Mouse (Mus musculus) kidney, embryonic 16.5 days (tissue): ENCODE measurements around the gene Egr2. TPM values are rescaled to one million over a fixed set of nuclear protein-coding genes. Genes with fewer than 3 reads are reported as not detected.

ENCODE experiments used
- ATAC-seq: fragments of 200-750 bp; cut with Nextera tagmentation; 2 replicates; pipeline ENCODE4 v1.8.0; 2017; ENCODE audit warnings: moderate TSS enrichment; ENCODE audit not compliant: low FRiP score, low TSS enrichment
- H3K27ac ChIP-seq: fragments of 300-500 bp; sonication (generic); 2 replicates; pipeline ENCODE4 v1.5.1; 2014; ENCODE audit warnings: low read length
- H3K27me3 ChIP-seq: fragments of 300-500 bp; sonication (generic); 2 replicates; pipeline ENCODE4 v1.6.1; 2014; ENCODE audit warnings: low read length, control low read depth, mixed read lengths; ENCODE audit not compliant: insufficient read depth
- H3K36me3 ChIP-seq: fragments of 300-500 bp; sonication (generic); 2 replicates; pipeline ENCODE4 v1.6.1; 2014; ENCODE audit warnings: low read length, control low read depth, mixed read lengths; ENCODE audit not compliant: insufficient read depth
- H3K4me1 ChIP-seq: fragments of 300-500 bp; sonication (generic); 2 replicates; pipeline ENCODE4 v1.6.1; 2014; ENCODE audit warnings: low read length, control low read depth, mixed read lengths; ENCODE audit not compliant: insufficient read depth
- H3K4me2 ChIP-seq: fragments of 300-500 bp; sonication (generic); replicated peaks from 2 replicates; pipeline ENCODE4 v1.6.1; 2014; ENCODE audit warnings: low read depth, low read length
- H3K4me3 ChIP-seq: fragments of 300-500 bp; sonication (generic); 2 replicates; pipeline ENCODE4 v1.5.1; 2014; ENCODE audit warnings: mild to moderate bottlenecking, low read length
- H3K9ac ChIP-seq: fragments of 300-500 bp; sonication (generic); replicated peaks from 2 replicates; pipeline ENCODE4 v1.6.1; 2014; ENCODE audit warnings: low read length
- H3K9me3 ChIP-seq: fragments of 300-500 bp; sonication (generic); 2 replicates; pipeline ENCODE4 v1.6.1; 2016; ENCODE audit warnings: low read length, control low read depth
- WGBS: fragments of 180-500 bp; shearing (Covaris S2); extraction: QIAGEN DNeasy Blood & Tissue Kit; methylation state at CpG from one replicate; pipeline ENCODE4 v1.1.7; 2014; 5-methylcytosine and 5-hydroxymethylcytosine counted together
- polyA plus RNA-seq: library from polyadenylated mRNA; unstranded; fragments of >200 nt; fragmentation: Nextera tagmentation; extraction: Ambion mirVana; gene quantifications from 2 replicates; pipeline ENCODE4 v1.2.1, GENCODE M21; 2015

Egr2 gene
- polyA plus RNA-seq, 1 experiment from 2014 or later: 0.64 TPM

DNA sequence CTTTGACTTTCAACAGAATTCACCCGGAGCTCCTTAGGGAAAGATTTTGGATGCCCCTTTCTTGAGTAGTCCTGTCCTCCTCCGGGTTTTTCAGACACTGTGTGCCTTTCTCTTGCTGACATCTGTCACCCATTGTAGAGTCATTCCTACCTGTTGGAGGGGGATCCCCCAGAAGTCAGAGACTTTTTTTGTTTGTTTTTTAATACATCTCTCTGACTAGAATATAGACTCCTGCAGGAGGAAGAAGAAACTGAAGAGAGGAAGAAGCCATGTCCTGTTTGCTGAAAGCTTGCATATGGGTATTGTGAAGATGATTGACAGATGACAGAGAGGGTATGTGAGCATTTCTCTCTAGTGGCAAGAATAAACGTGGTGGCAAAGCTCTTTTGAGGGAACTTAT, 30.0 kb upstream of the Egr2 start:
- H3K4me1 ChIP-seq: peaks cover 6% of the 10 kb centered on the region
- H3K27ac ChIP-seq: no peak overlapping the region
- no peaks in the 10 kb centered on the region for H3K36me3 ChIP-seq
- H3K27me3 ChIP-seq: no peaks in the 10 kb centered on the region
- no peak overlapping the region for H3K4me3 ChIP-seq
- no peak overlapping the region for H3K9ac ChIP-seq
- 71% methylated on average over 3 of the region's 3 CpGs for WGBS
- ATAC-seq: no peak
- H3K4me2 ChIP-seq: no peak overlapping the region
- no peaks in the 10 kb centered on the region for H3K9me3 ChIP-seq

DNA sequence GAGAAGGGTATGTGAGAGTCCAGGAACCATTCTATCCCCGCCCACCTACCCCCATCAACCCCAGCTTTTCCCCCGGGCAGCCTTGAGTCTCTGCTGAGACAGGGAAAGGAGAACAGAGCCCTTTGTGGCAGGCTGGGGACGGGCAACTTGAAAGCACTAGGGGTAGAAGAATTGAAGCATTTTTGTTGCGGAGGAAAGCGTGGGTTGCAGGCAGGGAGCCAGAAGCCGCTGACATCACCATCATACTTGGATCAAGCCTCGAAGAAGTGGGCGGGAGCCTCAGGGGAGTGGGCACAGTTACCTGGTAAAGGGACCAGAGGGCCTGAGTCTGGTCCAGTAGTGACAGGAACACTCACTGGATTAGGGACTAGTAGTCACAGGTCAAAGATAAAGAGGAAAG, 23.1 kb upstream of the Egr2 start:
- no peaks in the 10 kb centered on the region for H3K4me1 ChIP-seq
- H3K9ac ChIP-seq: no peak overlapping the region
- H3K9me3 ChIP-seq: no peaks in the 10 kb centered on the region
- ATAC-seq: no peak
- no peaks in the 10 kb centered on the region for H3K36me3 ChIP-seq
- H3K27me3 ChIP-seq: no peaks in the 10 kb centered on the region
- H3K4me2 ChIP-seq: no peak overlapping the region
- H3K27ac ChIP-seq: no peak overlapping the region
- WGBS: 70% methylated on average over 8 of the region's 8 CpGs
- no peak overlapping the region for H3K4me3 ChIP-seq

- no peak for ATAC-seq
- Histone ChIP-seq H3K4me2 (no peak overlapping the region), H3K9me3 (no peaks in the 10 kb centered on the region), H3K4me1 (no peaks in the 10 kb centered on the region), H3K9ac (no peak overlapping the region), H3K36me3 (no peaks in the 10 kb centered on the region), H3K27ac (no peak overlapping the region), H3K27me3 (no peaks in the 10 kb centered on the region), H3K4me3 (no peak overlapping the region)
- WGBS: 58% methylated on average over 7 of the region's 7 CpGs
These were observed 22.4 kb upstream of the Egr2 start for GRCm38 (mm10) chr10:67512871-67513270.

DNA sequence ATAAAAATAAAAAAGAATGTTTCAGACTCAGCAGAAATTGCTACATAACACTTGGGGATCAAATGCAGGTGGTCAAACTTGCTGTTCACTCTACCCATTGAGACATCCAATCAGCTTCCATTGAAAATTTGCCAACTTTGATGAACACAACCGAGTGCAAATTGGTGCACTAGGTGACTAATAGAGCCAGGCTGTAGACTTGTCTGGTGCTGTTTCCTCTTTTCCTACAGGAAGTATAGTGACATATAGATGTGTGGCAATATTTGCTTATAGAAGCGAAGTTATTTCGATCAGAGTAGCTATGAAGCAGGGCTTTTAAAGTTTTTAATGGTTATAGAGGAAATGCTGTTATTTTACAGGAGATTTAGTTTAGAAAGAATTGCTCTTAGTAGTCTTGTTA, 16.5 kb upstream of the Egr2 start:
- WGBS: 92% methylated on average over 3 of the region's 3 CpGs
- Histone ChIP-seq H3K27ac (no peak overlapping the region), H3K4me2 (no peak overlapping the region), H3K4me3 (no peak overlapping the region), H3K27me3 (no peaks in the 10 kb centered on the region), H3K36me3 (no peaks in the 10 kb centered on the region), H3K9me3 (no peaks in the 10 kb centered on the region), H3K4me1 (no peaks in the 10 kb centered on the region), H3K9ac (no peak overlapping the region)
- ATAC-seq: no peak

- H3K9ac ChIP-seq: no peak overlapping the region
- no peaks in the 10 kb centered on the region for H3K4me1 ChIP-seq
- no peak for ATAC-seq
These were observed 11.1 kb upstream of the Egr2 start for GRCm38 (mm10) chr10:67524130-67524529.

GRCm38 (mm10) chr10:67524694-67525093, 10.6 kb upstream of the Egr2 start:
- no peaks in the 10 kb centered on the region for H3K36me3 ChIP-seq
- H3K9ac ChIP-seq: no peak overlapping the region
- WGBS: 80% methylated on average over 7 of the region's 7 CpGs

More at GRCm38 (mm10) chr10:67524130-67524529, 11.1 kb upstream of the Egr2 start:
- Histone ChIP-seq H3K27ac (no peak overlapping the region), H3K9me3 (no peaks in the 10 kb centered on the region), H3K4me3 (no peak overlapping the region), H3K36me3 (no peaks in the 10 kb centered on the region), H3K27me3 (no peaks in the 10 kb centered on the region), H3K4me2 (no peak overlapping the region)
- WGBS: 79% methylated on average over 3 of the region's 3 CpGs

DNA sequence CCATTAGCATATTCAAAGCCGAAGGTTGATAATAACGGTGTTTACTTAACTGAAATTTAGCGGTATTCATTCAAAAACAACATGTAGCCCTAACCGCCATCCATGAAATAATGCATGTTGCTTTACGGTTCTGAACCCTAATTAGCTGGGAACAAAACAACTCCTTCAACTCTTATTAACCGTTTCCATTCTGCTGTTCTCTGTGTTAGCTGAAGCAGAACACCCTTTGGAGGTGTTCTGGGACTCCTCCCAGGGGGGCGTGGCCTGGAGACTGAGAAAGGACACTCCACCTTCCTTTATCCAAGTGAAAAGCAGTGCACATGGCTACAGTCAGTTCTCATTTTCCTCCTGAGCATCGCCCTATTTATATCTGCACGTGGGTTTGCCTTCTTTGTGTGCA, 8.8 kb upstream of the Egr2 start:
- Histone ChIP-seq H3K4me3 (no peak overlapping the region), H3K9ac (no peak overlapping the region), H3K4me2 (no peak overlapping the region), H3K9me3 (no peaks in the 10 kb centered on the region), H3K4me1 (no peaks in the 10 kb centered on the region), H3K36me3 (no peaks in the 10 kb centered on the region), H3K27ac (no peak overlapping the region), H3K27me3 (0 out of 2 replicates have a peak, but pooled peaks cover 4% of the 10 kb centered on the region)
- ATAC-seq: no peak
- 70% methylated on average over 9 of the region's 9 CpGs for WGBS

More at GRCm38 (mm10) chr10:67524694-67525093, 10.6 kb upstream of the Egr2 start:
- no peak overlapping the region for H3K4me3 ChIP-seq
- H3K9me3 ChIP-seq: no peaks in the 10 kb centered on the region
- no peaks in the 10 kb centered on the region for H3K4me1 ChIP-seq
- H3K4me2 ChIP-seq: no peak overlapping the region
- H3K27me3 ChIP-seq: no peaks in the 10 kb centered on the region
- ATAC-seq: no peak
- no peak overlapping the region for H3K27ac ChIP-seq

DNA sequence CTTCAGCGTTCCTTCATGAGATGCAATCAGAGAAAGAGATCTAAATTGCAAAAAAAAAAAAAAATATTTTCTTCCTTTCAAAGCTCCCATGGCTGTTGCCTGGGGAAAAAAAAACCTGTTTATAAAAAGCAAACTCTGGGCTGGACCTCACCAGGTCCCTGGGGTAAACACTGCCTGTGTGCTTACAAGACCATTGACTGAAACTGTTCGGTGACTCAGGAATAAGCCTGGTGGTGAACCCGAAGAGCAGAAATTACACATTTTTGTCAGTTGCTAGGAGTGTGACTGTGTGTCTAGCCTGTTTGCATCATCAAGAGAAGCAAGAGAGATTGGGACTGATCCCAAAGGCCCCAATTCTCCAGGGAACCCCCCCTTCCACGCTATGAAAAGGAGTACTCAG, 5.5 kb upstream of the Egr2 start:
- no peak overlapping the region for H3K27ac ChIP-seq
- no peaks in the 10 kb centered on the region for H3K4me1 ChIP-seq
- H3K27me3 ChIP-seq: peaks cover 28% of the 10 kb centered on the region
- no peaks in the 10 kb centered on the region for H3K36me3 ChIP-seq
- H3K9ac ChIP-seq: no peak overlapping the region
- WGBS: 72% methylated on average over 4 of the region's 4 CpGs
- no peaks in the 10 kb centered on the region for H3K9me3 ChIP-seq
- no peak overlapping the region for H3K4me2 ChIP-seq
- no peak overlapping the region for H3K4me3 ChIP-seq
- ATAC-seq: no peak

- no peaks in the 10 kb centered on the region for H3K36me3 ChIP-seq
- H3K9ac ChIP-seq: peak overlapping the region; percentile 63
- H3K4me1 ChIP-seq: peaks cover 39% of the 10 kb centered on the region
These were observed 697 bp downstream of the Egr2 start for GRCm38 (mm10) chr10:67535972-67536371.

DNA sequence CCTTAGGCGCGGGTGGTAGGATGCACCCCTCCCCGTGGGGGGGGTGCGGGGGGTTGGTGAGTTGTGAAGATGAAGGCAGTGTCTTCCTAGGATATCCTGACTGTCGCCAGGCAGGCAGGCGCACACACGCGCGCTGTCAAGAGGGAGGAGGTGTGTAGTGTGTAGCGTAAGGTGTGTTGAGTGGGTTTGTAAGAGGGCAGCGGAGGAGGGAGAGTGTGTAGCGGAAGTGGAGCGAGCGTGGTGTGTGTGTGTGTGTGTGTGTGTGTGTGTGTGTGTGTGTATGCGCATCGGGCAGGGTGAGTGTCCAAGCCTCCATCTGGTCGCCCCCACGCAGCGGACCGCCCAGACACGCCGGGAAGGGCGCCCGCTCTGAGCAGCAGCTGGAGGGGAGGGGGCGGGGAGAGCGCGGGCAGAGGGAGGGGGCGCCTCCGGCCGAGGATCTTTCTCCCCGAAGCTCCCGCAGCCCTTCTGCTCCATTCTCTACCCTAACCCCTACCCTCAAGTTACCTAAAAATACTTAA, 1.4 kb downstream of the Egr2 start:
- ATAC-seq: peak; percentile 60
- H3K9me3 ChIP-seq: no peaks in the 10 kb centered on the region
- H3K4me2 ChIP-seq: peak overlapping the region; percentile 99
- H3K4me3 ChIP-seq: peak overlapping the region; percentile 77
- peak overlapping the region; percentile 63 for H3K9ac ChIP-seq
- H3K4me1 ChIP-seq: peaks cover 41% of the 10 kb centered on the region
- peak overlapping the region; percentile 34; the same call in 1 of the 2 replicates for H3K27ac ChIP-seq
- 0% methylated on average over 26 of the region's 32 CpGs for WGBS
- peaks cover 77% of the 10 kb centered on the region for H3K27me3 ChIP-seq
- H3K36me3 ChIP-seq: no peaks in the 10 kb centered on the region

More at GRCm38 (mm10) chr10:67535972-67536371, 697 bp downstream of the Egr2 start:
- Histone ChIP-seq H3K4me3 (peak overlapping the region; percentile 77), H3K27ac (no peak overlapping the region), H3K27me3 (peaks cover 70% of the 10 kb centered on the region), H3K9me3 (no peaks in the 10 kb centered on the region), H3K4me2 (peak overlapping the region; percentile 99)
- peak; percentile 33 for ATAC-seq
- WGBS: under 1% methylated on average over 35 of the region's 35 CpGs
